Mouse (Mus musculus): ENCODE data around the gene Zscan22.
A peak's percentile ranks its signal among the peaks of the same experiment; 100 is the strongest.
"Not testable (repeated sequence)": the region's sequence is repeated elsewhere in the genome, so short reads cannot be mapped to it uniquely, and the experiment has no call there.

Gene Zscan22

GRCm38 (mm10) chr7:12927693-12928589 is 30.3 kb downstream of the Zscan22 start:
- peak; percentile 59 for DNase-seq (ENCODE audit: low read depth, low spot score)

GRCm38 (mm10) chr7:12933615-12934140 is 36.1 kb downstream of the Zscan22 start:
- DNase-seq (ENCODE audit: low read depth, low spot score): no peak

GRCm38 (mm10) chr7:12934808-12935207 is 37.2 kb downstream of the Zscan22 start:
- no peak for DNase-seq (ENCODE audit: low read depth, low spot score)

GRCm38 (mm10) chr7:12937254-12937803 is 39.7 kb downstream of the Zscan22 start:
- DNase-seq (ENCODE audit: low read depth, low spot score): not testable (repeated sequence)

GRCm38 (mm10) chr7:12940599-12940998 is 43.0 kb downstream of the Zscan22 start:
- DNase-seq (ENCODE audit: low read depth, low spot score): no peak

- DNase-seq (ENCODE audit: low read depth, low spot score): peak; percentile 78
Measured at GRCm38 (mm10) chr7:12943488-12943887, 45.9 kb downstream of the Zscan22 start.

GRCm38 (mm10) chr7:12949032-12949871 is 51.6 kb downstream of the Zscan22 start:
- peak; percentile 100 for DNase-seq (ENCODE audit: low read depth, low spot score)

- DNase-seq (ENCODE audit: low read depth, low spot score): no peak
Measured at GRCm38 (mm10) chr7:12949872-12950229, 52.2 kb downstream of the Zscan22 start.

GRCm38 (mm10) chr7:12954896-12955295 is 57.3 kb downstream of the Zscan22 start:
- no peak for DNase-seq (ENCODE audit: low read depth, low spot score)

GRCm38 (mm10) chr7:12957511-12957910 is 59.9 kb downstream of the Zscan22 start:
- no peak for DNase-seq (ENCODE audit: low read depth, low spot score)

Data from R1 (cell line).